Mouse (Mus musculus) cerebellum, adult 2 months (tissue): ENCODE results near the gene Galnt2.

Source experiments
- CTCF ChIP-seq: fragments of 200-500 bp; IDR thresholded peaks from 2 replicates; pipeline ENCODE4 v1.5.1; 2011; ENCODE audit warnings: low read depth, mild to moderate bottlenecking, control low read depth, low read length, moderate library complexity, borderline replicate concordance; ENCODE audit not compliant: insufficient read depth
- POLR2A ChIP-seq: fragments of 200-500 bp; IDR thresholded peaks from 2 replicates; pipeline ENCODE4 v1.6.1; 2011; ENCODE audit warnings: low read length, control low read depth, borderline replicate concordance; ENCODE audit not compliant: insufficient read depth

DNA sequence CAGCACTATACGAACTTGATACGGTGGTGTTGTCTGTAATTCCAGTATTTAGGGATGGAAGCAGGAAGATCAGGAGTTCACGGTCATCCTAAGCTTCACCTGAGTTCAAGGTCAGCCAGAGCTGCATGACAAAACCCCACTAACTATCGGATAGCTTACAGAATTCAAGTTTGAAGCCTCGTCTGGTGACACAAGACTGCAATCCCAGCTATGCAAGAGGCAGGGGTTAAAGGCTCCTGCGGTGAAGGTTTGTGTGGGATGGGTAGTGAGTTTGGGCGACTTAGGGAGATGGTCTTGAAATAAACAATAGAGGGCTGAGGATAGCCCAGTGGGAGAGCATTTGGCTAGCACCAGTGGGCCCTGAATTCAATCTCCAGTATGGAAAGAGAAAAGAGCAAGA lies 33.0 kb upstream of the Galnt2 start:
- no peak for TF ChIP-seq POLR2A
- TF ChIP-seq CTCF = no peak
